Mouse (Mus musculus): Measurements from ENCODE around the gene Hras.
A peak's percentile ranks its signal among the peaks of the same experiment; 100 is the strongest.

Gene Hras

GRCm38 (mm10) chr7:141173323-141173850 is 20.4 kb downstream of the Hras start:
- DNase-seq (ENCODE audit: low spot score), result no peak

GRCm38 (mm10) chr7:141172116-141173006 is 21.4 kb downstream of the Hras start, which contains the start of gene Rnh1:
TSS of gene Rnh1 (minus strand) at chr7:141172857.
- DNase-seq (ENCODE audit: low spot score), result peak; percentile 89

- no peak for DNase-seq (ENCODE audit: low spot score)
Observed at GRCm38 (mm10) chr7:141169866-141170265, 23.9 kb downstream of the Hras start.

- no peak for DNase-seq (ENCODE audit: low spot score)
Observed at GRCm38 (mm10) chr7:141169300-141169699, 24.5 kb downstream of the Hras start.

GRCm38 (mm10) chr7:141168518-141168953 is 25.3 kb downstream of the Hras start:
- peak; percentile 68 for DNase-seq (ENCODE audit: low spot score)

- DNase-seq (ENCODE audit: low spot score), result peak; percentile 75
Observed at GRCm38 (mm10) chr7:141167901-141168517, 25.8 kb downstream of the Hras start.

- no peak for DNase-seq (ENCODE audit: low spot score)
Observed at GRCm38 (mm10) chr7:141164850-141165249, 29.0 kb downstream of the Hras start.

- DNase-seq (ENCODE audit: low spot score), result no peak
Observed at GRCm38 (mm10) chr7:141164397-141164796, 29.4 kb downstream of the Hras start.

- DNase-seq (ENCODE audit: low spot score), result no peak
Observed at GRCm38 (mm10) chr7:141155362-141155761, 38.4 kb downstream of the Hras start.

GRCm38 (mm10) chr7:141148639-141149038 is 45.2 kb downstream of the Hras start:
- DNase-seq (ENCODE audit: low spot score), result no peak

GRCm38 (mm10) chr7:141147044-141147443 is 46.8 kb downstream of the Hras start:
- no peak for DNase-seq (ENCODE audit: low spot score)

- no peak for DNase-seq (ENCODE audit: low spot score)
Observed at GRCm38 (mm10) chr7:141146043-141146595, 47.7 kb downstream of the Hras start.

GRCm38 (mm10) chr7:141145403-141145802 is 48.4 kb downstream of the Hras start:
- DNase-seq (ENCODE audit: low spot score), result no peak

- no peak for DNase-seq (ENCODE audit: low spot score)
Observed at GRCm38 (mm10) chr7:141144650-141145049, 49.2 kb downstream of the Hras start.

GRCm38 (mm10) chr7:141143861-141144260 is 49.9 kb downstream of the Hras start:
- DNase-seq (ENCODE audit: low spot score), result peak; percentile 48

GRCm38 (mm10) chr7:141143112-141143511 is 50.7 kb downstream of the Hras start:
- no peak for DNase-seq (ENCODE audit: low spot score)

GRCm38 (mm10) chr7:141141326-141141725 is 52.5 kb downstream of the Hras start:
- no peak for DNase-seq (ENCODE audit: low spot score)
